In genomic region chr8:22162206-22162605, GRCm38 (mm10) we compare ENCODE assay signal across 37 mouse cellular contexts. TPM values are rescaled to one million over a fixed set of nuclear protein-coding genes. Genes with fewer than 3 reads are reported as not detected.
"Had no signal": no experiment of that assay in that cellular context is flagged by ENCODE, and none has a peak within 500 bp of the region (broad histone marks: within the 10 kb centered on the region; RNA-seq: fewer than 3 reads in every experiment).

No protein-coding gene starts in this region.

- H3K4me3 ChIP-seq: heart, embryonic 12.5 days; heart, embryonic 13.5 days; heart, embryonic 15.5 days; hindbrain, embryonic 10.5 days; hindbrain, embryonic 12.5 days; hindbrain, embryonic 13.5 days; hindbrain, embryonic 15.5 days; intestine, embryonic 15.5 days; kidney, embryonic 15.5 days; layer of hippocampus, adult 2 months; left cerebral cortex, adult 2 months had no signal

- H3K4me2 ChIP-seq: heart, embryonic 12.5 days; heart, embryonic 13.5 days; heart, embryonic 15.5 days; hindbrain, embryonic 12.5 days; hindbrain, embryonic 13.5 days; hindbrain, embryonic 14.5 days; hindbrain, embryonic 15.5 days; intestine, embryonic 15.5 days; kidney, embryonic 15.5 days had no signal

- DNase-seq: heart, postnatal 10 days; heart, postnatal 36 days; heart, postnatal 4 days; kidney, adult 11 months; kidney, adult 18-20 months; kidney, adult 2 months; kidney, adult 8-10 months; kidney, adult 9 months; kidney, postnatal 10 days; kidney, postnatal 14 days; kidney, postnatal 25 days; kidney, postnatal 36 days; kidney, postnatal 4 days; layer of hippocampus, adult 9-11 months; layer of hippocampus, postnatal 36 days had no signal

- ATAC-seq: hindbrain, embryonic 16.5 days; hindbrain, postnatal 0 days; inflammation-experienced regulatory T-cells, adult 6 months; intestine, embryonic 15.5 days; intestine, embryonic 16.5 days; intestine, postnatal 0 days had no signal

- H3K36me3 ChIP-seq: intestine, embryonic 15.5 days had no signal

- H3K9me3 ChIP-seq: heart, embryonic 12.5 days; heart, embryonic 13.5 days; heart, embryonic 15.5 days; hindbrain, embryonic 10.5 days; hindbrain, embryonic 12.5 days; hindbrain, embryonic 13.5 days; hindbrain, embryonic 15.5 days; intestine, embryonic 15.5 days; kidney, embryonic 15.5 days had no signal

- H3K27ac ChIP-seq: heart, embryonic 13.5 days; heart, embryonic 15.5 days; hindbrain, embryonic 10.5 days; hindbrain, embryonic 12.5 days; hindbrain, embryonic 13.5 days; hindbrain, embryonic 14.5 days; hindbrain, embryonic 15.5 days; hindbrain, postnatal 0 days; intestine, embryonic 15.5 days; kidney, embryonic 15.5 days; kidney, postnatal 0 days; layer of hippocampus, adult 2 months; left cerebral cortex, adult 2 months had no signal

- H3K9ac ChIP-seq: heart, embryonic 12.5 days; heart, embryonic 13.5 days; heart, embryonic 15.5 days; hindbrain, embryonic 12.5 days; hindbrain, embryonic 13.5 days; hindbrain, embryonic 14.5 days; hindbrain, embryonic 15.5 days; intestine, embryonic 15.5 days; kidney, embryonic 15.5 days had no signal

- H3K27me3 ChIP-seq: heart, embryonic 12.5 days; heart, embryonic 13.5 days; heart, embryonic 15.5 days; hindbrain, embryonic 12.5 days; hindbrain, embryonic 13.5 days; hindbrain, embryonic 15.5 days; intestine, embryonic 15.5 days; kidney, embryonic 15.5 days had no signal

RNA-seq across cellular contexts. Expression of gene Nek5, which starts 37.4 kb away (rescaled TPM):
- total RNA-seq: heart, postnatal 10 days; heart, postnatal 25 days; heart, postnatal 36 days; heart, postnatal 4 days; hematopoietic stem cell, adult 5-6 weeks; left cerebral cortex, adult 18-20 months; left cerebral cortex, adult 2 months had no signal
- polyA plus RNA-seq: kidney, embryonic 14.5 days had no signal
